ENCODE assay signal across 10 mouse cellular contexts in the genomic region with DNA sequence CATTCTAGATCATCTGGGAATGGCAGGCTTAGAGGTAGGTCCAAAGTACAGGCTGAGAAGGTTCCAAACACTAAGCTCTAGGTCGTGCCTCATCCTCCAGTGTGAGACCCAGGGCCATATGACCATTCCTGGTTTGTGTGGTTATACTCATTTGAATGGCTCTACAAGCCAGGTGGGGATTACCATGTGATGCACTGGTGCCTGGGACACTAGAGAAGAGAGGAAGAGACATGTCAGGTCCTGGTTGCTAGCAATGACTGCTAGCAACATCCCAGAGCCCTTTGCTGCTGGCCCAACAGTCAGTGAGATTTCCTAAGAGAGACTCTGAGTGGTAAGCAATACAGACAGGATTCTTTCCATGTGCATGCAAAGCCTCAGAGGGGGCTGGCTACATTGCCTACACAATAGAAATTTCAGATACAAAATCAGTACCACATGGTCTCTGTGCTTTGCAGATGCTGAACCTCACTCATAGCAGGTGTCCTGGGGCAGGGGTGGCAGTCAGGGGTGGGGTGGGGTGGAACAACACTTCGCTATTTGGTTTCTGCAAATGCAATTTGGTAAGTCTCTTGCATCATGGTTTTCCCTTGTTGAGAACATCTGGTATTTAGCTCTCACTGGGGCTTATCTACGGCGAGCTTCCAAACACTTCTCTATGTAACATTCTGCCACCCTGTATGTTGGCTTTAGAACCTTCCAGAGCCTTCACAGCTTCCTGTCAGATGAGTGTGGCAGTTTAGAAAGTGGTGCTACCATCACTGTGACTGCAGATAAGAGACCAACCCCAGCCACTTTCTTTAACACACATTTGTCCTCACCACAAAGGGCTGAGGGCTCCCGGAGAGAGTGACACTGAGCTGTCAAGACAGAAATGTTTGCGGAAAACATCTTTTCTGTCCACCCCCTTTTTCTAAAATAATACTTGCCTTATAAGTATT.
DNase-seq lines count a peak whose midpoint lies in the region; ATAC-seq lines count a peak whose summit lies in the region.
"Had no signal": no experiment of that assay in that cellular context is flagged by ENCODE, and none has a peak within 500 bp of the region (broad histone marks: within the 10 kb centered on the region; RNA-seq: fewer than 3 reads in every experiment).

No protein-coding gene starts in this region.

- DNase-seq in 3T3-L1 (ENCODE audit: low read depth, low spot score): peak; percentile 16
- peak; percentile 47 for DNase-seq in A20 (ENCODE audit: low read depth, low spot score)
- DNase-seq in cerebellum, adult 11-12 months: no peak
- DNase-seq in lung, adult 18-20 months: no peak
- DNase-seq in ovary, postnatal 36 days (ENCODE audit: low spot score): no peak
- DNase-seq: gastrocnemius, postnatal 36 days; lung, postnatal 10 days; right cerebral cortex, postnatal 25 days had no signal

- 0 out of 2 replicates have a peak, but pooled peaks have one; percentile 33 for ATAC-seq in erythroid progenitor cell, adult 5-6 weeks (replicated peaks; ENCODE audit: low FRiP score, poor library complexity, severe bottlenecking)
- peak; percentile 81 for ATAC-seq in megakaryocyte progenitor cell, adult 5-6 weeks (replicated peaks; ENCODE audit: poor library complexity)

Comparison
In these comparisons a context has a peak if more than half of its experiments do, and no peak if none do; other contexts are left out.
1. DNase-seq: peak in 3T3-L1 (single experiment) and A20 (single experiment); none in cerebellum, adult 11-12 months (single experiment), lung, adult 18-20 months (0 of 2) and ovary, postnatal 36 days (single experiment).